Mouse (Mus musculus): ENCODE results near the gene Inpp5a.

Gene Inpp5a

GRCm38 (mm10) chr7:139484206-139484955 is 95.5 kb downstream of the Inpp5a start:
- DNase-seq, result no peak

GRCm38 (mm10) chr7:139489721-139490211 is 100.9 kb downstream of the Inpp5a start:
- no peak for DNase-seq

- no peak for DNase-seq
Observed at GRCm38 (mm10) chr7:139492351-139492750, 103.4 kb downstream of the Inpp5a start.

GRCm38 (mm10) chr7:139492946-139493345 is 104.0 kb downstream of the Inpp5a start:
- DNase-seq, result no peak

- DNase-seq, result no peak
Observed at GRCm38 (mm10) chr7:139495791-139496190, 106.9 kb downstream of the Inpp5a start.

- DNase-seq, result no peak
Observed at GRCm38 (mm10) chr7:139498038-139498625, 109.2 kb downstream of the Inpp5a start.

- DNase-seq, result no peak
Observed at GRCm38 (mm10) chr7:139504064-139504463, 115.2 kb downstream of the Inpp5a start.

- no peak for DNase-seq
Observed at GRCm38 (mm10) chr7:139506677-139507412, 117.9 kb downstream of the Inpp5a start.

- no peak for DNase-seq
Observed at GRCm38 (mm10) chr7:139508938-139509337, 120.0 kb downstream of the Inpp5a start.

GRCm38 (mm10) chr7:139515959-139516660 is 127.2 kb downstream of the Inpp5a start:
- DNase-seq, result no peak

- DNase-seq, result no peak
Observed at GRCm38 (mm10) chr7:139516661-139517016, 127.7 kb downstream of the Inpp5a start.

GRCm38 (mm10) chr7:139518352-139518751 is 129.4 kb downstream of the Inpp5a start:
- no peak for DNase-seq

GRCm38 (mm10) chr7:139528309-139529076 is 139.6 kb downstream of the Inpp5a start:
- DNase-seq, result no peak

- DNase-seq, result no peak
Observed at GRCm38 (mm10) chr7:139529208-139529607, 140.3 kb downstream of the Inpp5a start.

GRCm38 (mm10) chr7:139530591-139531427 is 141.9 kb downstream of the Inpp5a start:
- no peak for DNase-seq

- no peak for DNase-seq
Observed at GRCm38 (mm10) chr7:139531428-139531801, 142.5 kb downstream of the Inpp5a start.

GRCm38 (mm10) chr7:139536331-139536730 is 147.4 kb downstream of the Inpp5a start:
- no peak for DNase-seq

GRCm38 (mm10) chr7:139536831-139537230 is 147.9 kb downstream of the Inpp5a start:
- DNase-seq, result no peak

GRCm38 (mm10) chr7:139537831-139538230 is 148.9 kb downstream of the Inpp5a start:
- DNase-seq, result no peak

GRCm38 (mm10) chr7:139538541-139538940 is 149.6 kb downstream of the Inpp5a start:
- no peak for DNase-seq

GRCm38 (mm10) chr7:139540601-139541000 is 151.7 kb downstream of the Inpp5a start:
- no peak for DNase-seq

Data from thymus, adult 18-20 months (tissue).